Mouse (Mus musculus): ENCODE results near the gene Aatf. TPM values are rescaled to one million over a fixed set of nuclear protein-coding genes. Genes with fewer than 3 reads are reported as not detected.
A peak's percentile ranks its signal among the peaks of the same experiment; 100 is the strongest.

Gene Aatf
- polyA plus RNA-seq, 1 experiment from 2014 or later: 54.8 TPM

DNA sequence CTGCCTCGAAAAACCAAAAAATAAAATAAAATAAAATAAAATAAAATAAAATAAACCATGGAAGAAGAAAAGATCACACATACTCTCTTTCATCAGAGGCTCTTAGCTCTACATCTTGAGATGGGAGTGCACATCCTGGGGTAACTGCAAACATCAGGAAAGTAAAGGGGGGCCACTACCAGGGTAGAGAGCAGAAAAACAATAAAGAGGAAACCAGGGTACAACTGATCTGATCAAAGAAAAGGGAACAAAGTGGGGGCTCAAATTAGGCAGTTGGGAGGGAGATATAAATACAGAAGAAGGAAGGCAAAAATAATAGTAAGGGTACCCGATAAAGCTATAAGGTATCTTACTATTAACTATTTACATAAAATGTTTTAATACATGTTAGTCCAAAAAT lies 36.7 kb downstream of the Aatf start:
- WGBS: 99% methylated on average over 2 of the region's 2 CpGs

DNA sequence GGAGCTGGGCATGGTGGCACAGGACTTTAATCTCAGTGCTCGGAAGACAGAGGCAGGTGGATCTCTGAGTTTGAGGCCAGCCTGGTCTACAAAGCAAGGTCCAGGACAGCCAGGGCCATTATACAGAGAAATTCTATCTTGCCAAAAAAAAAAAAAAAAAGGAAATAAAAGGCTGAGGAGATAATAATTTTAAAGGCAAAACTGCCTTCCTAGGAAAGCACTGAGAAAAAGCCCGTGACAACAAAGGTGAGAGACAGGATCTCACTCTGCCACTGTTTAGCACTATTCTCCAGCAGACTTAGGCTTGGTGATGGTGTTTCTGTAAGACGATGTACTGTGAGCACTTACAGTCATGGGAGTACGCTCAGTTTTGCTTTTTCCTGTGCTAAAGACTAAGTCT lies 37.3 kb downstream of the Aatf start:
- ATAC-seq (replicated peaks): no peak
- 96% methylated on average over 4 of the region's 4 CpGs for WGBS

More for the DNA sequence above, 36.7 kb downstream of the Aatf start:
- no peak for ATAC-seq (replicated peaks)
- no peaks in the 10 kb centered on the region for H3K9me3 ChIP-seq
- no peak overlapping the region for H3K4me2 ChIP-seq (replicated peaks)
- no peak overlapping the region for H3K4me3 ChIP-seq
- peaks cover 13% of the 10 kb centered on the region for H3K4me1 ChIP-seq
- H3K9ac ChIP-seq (replicated peaks): no peak overlapping the region
- H3K27ac ChIP-seq (replicated peaks): no peak overlapping the region
- H3K27me3 ChIP-seq: no peaks in the 10 kb centered on the region
- peaks cover 3% of the 10 kb centered on the region; the same call in 1 of the 2 replicates for H3K36me3 ChIP-seq

DNA sequence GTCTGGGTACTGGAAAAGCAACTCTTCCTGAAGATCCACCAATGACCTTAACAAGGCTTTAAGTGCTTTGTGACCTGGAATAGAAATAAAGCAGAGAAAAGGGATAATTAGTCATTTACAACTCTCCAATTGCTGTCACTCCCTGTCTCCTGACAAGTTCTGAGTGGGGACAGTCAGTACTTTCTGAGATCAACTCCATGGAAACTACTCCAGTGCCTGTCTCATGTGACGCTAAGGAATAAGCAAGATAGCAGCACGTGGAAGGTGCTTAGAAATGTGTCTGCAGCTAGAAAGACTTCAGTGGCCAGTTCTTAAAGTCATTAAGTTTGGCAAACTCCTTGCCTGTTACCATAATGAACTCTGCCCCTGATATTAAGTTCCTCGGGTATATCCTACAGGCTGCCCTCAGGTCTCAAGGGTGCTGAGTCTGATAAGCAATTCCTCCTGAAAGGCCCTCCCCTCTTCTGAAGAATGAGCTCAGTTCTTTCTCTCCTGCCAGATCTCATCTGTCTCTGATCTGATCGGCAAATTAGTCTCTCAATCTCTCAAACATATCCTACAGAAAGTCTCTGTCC lies 40.1 kb downstream of the Aatf start:
- no peaks in the 10 kb centered on the region for H3K27me3 ChIP-seq
- ATAC-seq (replicated peaks): no peak
- no peak overlapping the region for H3K27ac ChIP-seq (replicated peaks)
- peaks cover 14% of the 10 kb centered on the region; the same call in 1 of the 2 replicates for H3K36me3 ChIP-seq
- H3K4me1 ChIP-seq: no peaks in the 10 kb centered on the region
- H3K4me3 ChIP-seq: no peak overlapping the region
- H3K4me2 ChIP-seq (replicated peaks): no peak overlapping the region
- no peak overlapping the region for H3K9ac ChIP-seq (replicated peaks)
- no peaks in the 10 kb centered on the region for H3K9me3 ChIP-seq
- WGBS: 83% methylated on average over 4 of the region's 4 CpGs

More for the DNA sequence above, 37.3 kb downstream of the Aatf start:
- Histone ChIP-seq H3K4me3 (no peak overlapping the region), H3K4me2 (replicated peaks) (no peak overlapping the region), H3K9ac (replicated peaks) (no peak overlapping the region), H3K36me3 (peaks cover 5% of the 10 kb centered on the region; the same call in 1 of the 2 replicates), H3K9me3 (no peaks in the 10 kb centered on the region), H3K27ac (replicated peaks) (no peak overlapping the region), H3K27me3 (no peaks in the 10 kb centered on the region), H3K4me1 (peaks cover 6% of the 10 kb centered on the region)

DNA sequence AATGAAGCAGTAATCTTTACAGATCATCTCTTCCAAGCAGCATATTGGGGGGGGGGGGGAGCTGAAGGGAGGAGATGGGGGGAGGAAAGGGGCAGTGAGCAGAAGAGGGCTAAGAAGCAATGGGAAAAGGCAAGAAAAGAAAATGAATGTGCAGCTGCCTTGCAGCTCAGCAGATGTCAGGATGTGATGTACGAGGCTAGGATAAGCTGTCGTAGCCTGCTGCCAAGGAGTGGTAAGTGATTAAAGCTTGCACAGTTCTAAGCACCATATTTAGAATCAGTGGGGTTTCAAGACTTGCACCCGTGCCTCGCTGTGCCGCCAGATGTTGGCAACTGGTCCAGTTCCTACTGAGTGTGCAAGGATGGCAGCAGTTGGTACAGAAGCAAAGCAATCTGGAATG lies 48.8 kb downstream of the Aatf start:
- no peaks in the 10 kb centered on the region for H3K27me3 ChIP-seq
- no peak overlapping the region for H3K4me2 ChIP-seq (replicated peaks)
- 0 out of 2 replicates have a peak, but pooled peaks cover 6% of the 10 kb centered on the region for H3K36me3 ChIP-seq
- 48% methylated on average over 5 of the region's 5 CpGs for WGBS
- ATAC-seq (replicated peaks): no peak
- no peak overlapping the region for H3K9ac ChIP-seq (replicated peaks)
- no peak overlapping the region for H3K4me3 ChIP-seq
- H3K9me3 ChIP-seq: no peaks in the 10 kb centered on the region
- peaks cover 8% of the 10 kb centered on the region; the same call in 1 of the 2 replicates for H3K4me1 ChIP-seq
- peak overlapping the region; percentile 48; the same call in 1 of the 2 replicates for H3K27ac ChIP-seq (replicated peaks)

DNA sequence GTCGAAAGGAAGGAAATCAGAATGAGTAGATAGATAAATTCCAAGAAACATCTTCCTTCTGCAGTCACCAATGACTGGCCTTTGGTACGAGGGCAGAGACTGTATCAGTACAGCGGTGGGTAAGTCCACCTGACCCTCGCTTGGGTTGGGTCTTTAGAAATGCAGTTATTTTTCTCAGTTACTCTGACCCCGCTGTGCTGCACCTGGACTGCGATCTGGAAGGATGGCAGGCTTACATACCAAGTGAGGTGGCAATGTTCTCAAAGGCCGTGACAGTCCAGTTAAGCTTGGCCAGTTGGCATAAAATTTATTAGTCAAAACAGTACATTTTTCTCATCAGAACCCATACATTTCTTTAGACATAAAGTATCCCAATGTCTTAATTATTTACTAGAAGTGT lies 59.4 kb downstream of the Aatf start:
- Histone ChIP-seq H3K27ac (replicated peaks) (no peak overlapping the region), H3K27me3 (no peaks in the 10 kb centered on the region), H3K4me3 (no peak overlapping the region), H3K36me3 (no peaks in the 10 kb centered on the region), H3K4me1 (no peaks in the 10 kb centered on the region), H3K9me3 (no peaks in the 10 kb centered on the region), H3K4me2 (replicated peaks) (no peak overlapping the region), H3K9ac (replicated peaks) (no peak overlapping the region)
- 87% methylated on average over 7 of the region's 7 CpGs for WGBS
- no peak for ATAC-seq (replicated peaks)

DNA sequence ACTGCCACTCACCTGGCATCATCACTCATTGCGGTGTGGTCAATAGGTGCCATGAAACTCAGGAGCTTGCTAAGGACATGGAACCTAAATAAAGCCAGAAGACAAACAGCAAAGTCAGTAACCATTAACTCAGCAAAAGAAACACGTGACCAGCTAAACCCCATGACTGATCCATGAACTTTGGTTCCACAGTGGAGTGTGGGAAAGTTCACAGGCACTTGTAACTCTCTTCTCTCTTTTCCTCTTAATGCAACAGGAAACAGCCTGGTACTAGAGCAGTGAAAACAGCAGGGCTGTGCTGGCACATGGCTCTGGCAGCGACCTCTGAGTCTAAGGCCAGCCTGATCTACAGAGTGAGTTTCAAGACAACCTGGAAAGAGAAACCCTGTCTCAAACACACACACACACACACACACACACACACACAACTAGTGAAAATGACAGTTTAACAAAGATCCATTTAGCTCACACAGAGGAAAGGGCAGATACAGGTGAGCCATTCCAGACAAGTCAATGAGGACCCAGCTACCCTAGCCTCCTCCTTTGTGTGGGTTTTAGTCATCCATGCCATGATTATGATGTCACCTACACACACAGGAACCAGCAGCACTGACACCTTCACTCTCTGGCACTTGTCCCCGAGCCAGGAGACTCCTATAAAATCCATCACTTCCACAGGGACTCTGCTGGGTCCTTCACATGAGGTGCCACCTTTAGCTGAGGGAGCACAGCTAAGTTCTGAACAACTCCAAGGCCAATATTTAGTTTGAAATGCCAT lies 70.6 kb downstream of the Aatf start:
- Histone ChIP-seq H3K9me3 (no peaks in the 10 kb centered on the region), H3K4me2 (replicated peaks) (no peak overlapping the region), H3K4me1 (no peaks in the 10 kb centered on the region), H3K27me3 (no peaks in the 10 kb centered on the region), H3K27ac (replicated peaks) (no peak overlapping the region), H3K4me3 (no peak overlapping the region), H3K36me3 (no peaks in the 10 kb centered on the region), H3K9ac (replicated peaks) (no peak overlapping the region)
- 88% methylated on average over 4 of the region's 4 CpGs for WGBS
- no peak for ATAC-seq (replicated peaks)

DNA sequence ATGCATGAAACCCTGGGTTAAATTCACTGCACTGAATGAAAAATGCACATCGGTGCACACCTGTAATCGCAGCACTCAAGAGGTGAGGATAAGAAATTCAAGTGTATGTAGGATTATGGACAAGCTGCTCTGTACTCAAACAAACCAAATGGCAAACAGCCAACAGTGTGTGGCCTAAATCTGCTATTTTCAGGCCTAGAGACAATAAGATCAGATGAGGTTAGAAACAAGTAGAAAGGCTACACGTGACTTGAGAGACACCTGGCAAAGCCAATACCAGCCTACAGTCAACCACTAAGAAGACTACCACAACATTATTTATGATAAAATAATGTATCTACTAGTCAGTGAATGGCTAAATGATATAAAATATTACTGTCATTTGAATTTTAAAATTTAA lies 72.9 kb downstream of the Aatf start:
- H3K27me3 ChIP-seq: no peaks in the 10 kb centered on the region
- no peak overlapping the region for H3K4me3 ChIP-seq
- H3K36me3 ChIP-seq: no peaks in the 10 kb centered on the region
- no peaks in the 10 kb centered on the region for H3K9me3 ChIP-seq
- 79% methylated on average over 3 of the region's 3 CpGs for WGBS
- no peak overlapping the region for H3K4me2 ChIP-seq (replicated peaks)
- H3K4me1 ChIP-seq: no peaks in the 10 kb centered on the region
- no peak overlapping the region for H3K9ac ChIP-seq (replicated peaks)
- H3K27ac ChIP-seq (replicated peaks): no peak overlapping the region
- no peak for ATAC-seq (replicated peaks)

DNA sequence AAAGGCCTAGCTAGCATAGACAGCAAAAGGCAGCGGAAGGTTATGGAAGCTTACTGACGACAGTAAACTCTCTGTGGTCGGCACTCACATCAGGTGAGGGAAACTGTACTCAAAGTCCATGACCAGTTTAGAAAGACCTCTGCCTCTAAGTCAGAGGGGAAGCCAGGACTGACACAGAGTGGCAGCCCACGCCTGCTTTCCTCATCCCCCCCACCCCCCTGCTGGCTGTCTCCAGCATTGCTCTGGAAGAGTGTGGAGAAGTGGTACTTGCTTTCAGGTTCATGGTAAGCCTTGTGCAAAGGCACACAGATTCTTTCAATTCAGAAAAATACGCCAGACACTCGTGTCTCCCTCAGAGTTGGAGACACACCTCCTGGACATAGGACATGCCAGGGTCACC lies 78.4 kb downstream of the Aatf start:
- no peaks in the 10 kb centered on the region for H3K36me3 ChIP-seq

DNA sequence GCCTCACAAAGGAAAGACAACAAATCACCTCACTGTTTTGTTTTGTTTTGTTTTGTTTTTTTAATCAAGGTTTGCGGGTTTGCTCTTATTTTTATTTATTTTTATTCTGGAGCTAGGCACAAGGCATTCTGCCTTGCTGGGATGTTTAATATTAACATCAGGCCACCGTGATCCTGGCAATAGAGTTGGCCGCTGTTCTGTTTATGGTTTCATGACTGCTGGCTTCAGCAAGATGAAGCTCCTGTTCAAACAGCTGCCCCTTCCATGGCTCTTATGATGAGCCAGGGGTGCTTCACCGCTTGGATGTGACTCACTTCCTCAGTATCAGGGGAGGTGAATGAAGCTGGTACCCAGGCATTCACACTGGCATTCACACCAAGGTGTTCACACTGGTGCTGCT lies 83.0 kb downstream of the Aatf start:
- no peaks in the 10 kb centered on the region; the same call in 1 of the 2 replicates for H3K4me1 ChIP-seq
- H3K27ac ChIP-seq (replicated peaks): no peak overlapping the region
- H3K36me3 ChIP-seq: no peaks in the 10 kb centered on the region
- WGBS: 86% methylated on average over 4 of the region's 4 CpGs
- no peak overlapping the region for H3K9ac ChIP-seq (replicated peaks)
- H3K27me3 ChIP-seq: no peaks in the 10 kb centered on the region
- no peak for ATAC-seq (replicated peaks)
- no peak overlapping the region for H3K4me2 ChIP-seq (replicated peaks)
- no peaks in the 10 kb centered on the region for H3K9me3 ChIP-seq
- no peak overlapping the region for H3K4me3 ChIP-seq

More for the DNA sequence above, 78.4 kb downstream of the Aatf start:
- no peaks in the 10 kb centered on the region for H3K27me3 ChIP-seq
- H3K27ac ChIP-seq (replicated peaks): no peak overlapping the region
- no peaks in the 10 kb centered on the region; the same call in 1 of the 2 replicates for H3K4me1 ChIP-seq
- H3K4me2 ChIP-seq (replicated peaks): no peak overlapping the region
- WGBS: 65% methylated on average over 6 of the region's 6 CpGs
- no peak for ATAC-seq (replicated peaks)
- H3K9me3 ChIP-seq: no peaks in the 10 kb centered on the region
- H3K9ac ChIP-seq (replicated peaks): no peak overlapping the region
- H3K4me3 ChIP-seq: no peak overlapping the region

DNA sequence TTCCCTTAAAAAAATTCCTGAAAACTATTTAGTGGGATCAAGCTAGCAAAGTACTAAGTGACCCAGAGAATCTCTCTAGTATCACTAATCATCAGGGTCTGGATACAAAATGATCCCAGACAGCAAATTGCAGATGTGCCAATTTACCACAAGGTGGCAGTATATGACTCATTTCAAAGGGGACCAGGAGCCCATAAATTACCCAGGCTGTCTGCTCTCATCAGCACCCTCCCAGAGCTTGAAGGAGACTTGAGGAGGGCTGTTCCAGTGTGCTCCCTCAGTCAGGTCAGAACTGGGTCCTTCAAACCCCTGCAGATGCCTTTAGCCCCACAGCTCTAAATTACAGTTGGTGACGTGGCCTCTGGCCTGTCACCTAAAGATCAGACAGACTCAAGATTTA lies 83.7 kb downstream of the Aatf start:
- no peak overlapping the region for H3K27ac ChIP-seq (replicated peaks)
- no peaks in the 10 kb centered on the region for H3K36me3 ChIP-seq
- no peak overlapping the region for H3K4me3 ChIP-seq
- peak; percentile 76 for ATAC-seq (replicated peaks)
- no peak overlapping the region for H3K9ac ChIP-seq (replicated peaks)
- no peak overlapping the region for H3K4me2 ChIP-seq (replicated peaks)
- WGBS: 46% methylated on average over 1 of the region's 1 CpGs
- no peaks in the 10 kb centered on the region for H3K9me3 ChIP-seq
- no peaks in the 10 kb centered on the region; the same call in 1 of the 2 replicates for H3K4me1 ChIP-seq
- no peaks in the 10 kb centered on the region for H3K27me3 ChIP-seq

DNA sequence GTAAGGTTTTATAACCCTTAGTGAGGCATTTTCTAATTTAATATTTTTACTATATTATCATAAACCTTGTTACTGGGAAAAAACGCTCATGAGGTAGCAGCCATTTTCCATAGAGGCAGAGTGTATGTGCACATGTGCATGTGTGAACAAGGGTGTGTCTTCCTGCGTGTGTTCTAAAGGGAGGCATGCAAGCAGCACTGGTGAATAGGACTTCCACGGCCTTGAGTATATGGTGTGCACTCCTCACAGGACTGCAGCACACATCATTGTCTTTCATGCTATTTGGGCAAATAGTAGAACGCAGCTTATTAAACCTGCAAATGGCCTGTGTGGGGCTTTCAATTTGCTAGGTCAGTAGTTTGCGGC lies 86.7 kb downstream of the Aatf start:
- no peak for ATAC-seq (replicated peaks)
- no peaks in the 10 kb centered on the region for H3K9me3 ChIP-seq
- H3K4me1 ChIP-seq: no peaks in the 10 kb centered on the region; the same call in 1 of the 2 replicates
- no peak overlapping the region for H3K4me3 ChIP-seq
- no peak overlapping the region for H3K27ac ChIP-seq (replicated peaks)
- no peaks in the 10 kb centered on the region for H3K36me3 ChIP-seq
- H3K4me2 ChIP-seq (replicated peaks): no peak overlapping the region
- no peak overlapping the region for H3K9ac ChIP-seq (replicated peaks)
- 89% methylated on average over 5 of the region's 5 CpGs for WGBS
- H3K27me3 ChIP-seq: no peaks in the 10 kb centered on the region

DNA sequence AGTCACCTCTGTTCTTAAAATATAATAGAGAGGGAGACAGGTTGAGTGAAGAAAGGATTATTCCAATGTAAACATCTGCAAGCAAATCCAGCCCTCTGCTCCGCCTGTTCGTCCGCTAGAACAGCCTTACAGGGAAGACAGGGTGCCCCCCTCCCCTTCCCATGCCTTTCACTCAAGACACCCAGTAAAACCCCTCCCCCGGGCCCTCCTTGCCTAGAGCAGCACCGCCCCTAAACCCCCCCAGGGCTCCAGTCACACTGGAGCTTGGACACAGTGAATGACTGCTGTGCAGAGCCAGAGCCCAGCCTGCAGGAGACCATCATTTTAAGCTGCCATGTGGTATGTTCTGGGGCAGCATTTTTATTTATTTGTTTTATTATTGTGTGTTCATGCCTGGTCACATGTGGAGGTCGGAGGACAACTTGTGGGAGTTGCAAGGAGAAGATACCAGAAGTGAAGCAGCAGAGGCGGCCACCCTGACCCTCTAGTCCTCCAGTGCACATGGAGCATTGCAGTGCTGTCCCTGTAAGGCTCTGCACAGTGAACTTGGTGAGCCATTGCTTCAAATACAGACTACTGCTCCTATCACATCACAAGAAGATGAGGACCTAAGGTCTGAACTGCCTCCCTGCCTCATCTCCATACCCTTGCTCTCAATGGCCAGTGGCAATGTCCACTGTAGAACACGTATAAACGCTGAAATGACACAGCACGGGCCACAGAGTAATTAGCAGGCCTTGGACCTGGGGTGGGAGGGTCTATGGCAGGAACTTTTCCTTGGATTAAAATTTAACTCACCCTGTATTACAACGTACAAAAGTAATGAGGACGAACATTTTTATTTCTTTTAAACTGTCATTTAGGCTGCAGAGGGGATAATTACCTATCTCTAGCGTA lies 87.3 kb downstream of the Aatf start:
- Histone ChIP-seq H3K36me3 (no peaks in the 10 kb centered on the region), H3K4me1 (no peaks in the 10 kb centered on the region; the same call in 1 of the 2 replicates), H3K27ac (replicated peaks) (no peak overlapping the region), H3K27me3 (no peaks in the 10 kb centered on the region), H3K4me3 (no peak overlapping the region), H3K9ac (replicated peaks) (no peak overlapping the region), H3K4me2 (replicated peaks) (no peak overlapping the region), H3K9me3 (no peaks in the 10 kb centered on the region)
- no peak for ATAC-seq (replicated peaks)
- WGBS: 64% methylated on average over 13 of the region's 13 CpGs

Data from forebrain, embryonic 15.5 days (tissue).